Mouse (Mus musculus): ENCODE results near the gene Tmem56.

The Tmem56 gene

GRCm38 (mm10) chr3:121161661-121162060 is 121.2 kb downstream of the Tmem56 start:
- no peak for DNase-seq

DNA sequence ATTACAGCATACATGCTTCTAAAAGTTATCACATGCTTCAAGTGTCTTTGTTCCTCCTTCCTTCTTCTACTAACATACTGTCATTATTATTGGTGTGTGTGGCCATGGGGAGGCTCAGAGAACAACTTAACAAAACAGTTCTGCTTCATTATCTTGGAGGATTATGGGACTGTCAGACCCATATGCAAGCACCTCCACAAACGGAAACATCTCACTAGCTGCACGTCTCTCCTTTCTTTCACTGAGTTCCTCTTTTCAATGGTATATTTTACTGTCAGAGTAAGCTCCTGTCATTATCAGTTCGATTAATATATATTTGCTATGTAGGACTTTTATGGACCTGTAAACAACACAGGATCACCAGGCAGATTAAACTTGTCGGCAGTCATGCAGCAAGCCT is 122.5 kb downstream of the Tmem56 start:
- DNase-seq, result no peak

DNA sequence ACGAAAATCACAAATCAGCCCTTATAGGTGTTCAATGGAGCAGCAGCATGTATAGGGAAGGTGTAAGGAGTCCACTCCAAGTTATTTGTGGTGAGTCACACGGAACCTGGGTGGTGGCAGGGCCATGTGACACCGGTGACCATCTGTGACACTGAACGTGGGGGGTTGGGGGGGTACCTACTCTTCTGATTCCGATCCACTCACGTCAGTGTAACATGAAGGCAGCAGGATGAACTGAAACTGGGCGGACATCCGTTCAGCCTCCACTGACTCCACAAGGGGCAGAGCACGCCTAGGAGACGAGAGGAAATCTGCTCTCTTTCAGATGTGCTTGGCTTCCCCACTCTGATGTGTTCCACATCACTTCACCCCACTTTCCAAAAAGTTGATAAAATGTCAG is 123.3 kb downstream of the Tmem56 start:
- no peak for DNase-seq

GRCm38 (mm10) chr3:121158901-121159351 is 124.0 kb downstream of the Tmem56 start:
- DNase-seq, result no peak

DNA sequence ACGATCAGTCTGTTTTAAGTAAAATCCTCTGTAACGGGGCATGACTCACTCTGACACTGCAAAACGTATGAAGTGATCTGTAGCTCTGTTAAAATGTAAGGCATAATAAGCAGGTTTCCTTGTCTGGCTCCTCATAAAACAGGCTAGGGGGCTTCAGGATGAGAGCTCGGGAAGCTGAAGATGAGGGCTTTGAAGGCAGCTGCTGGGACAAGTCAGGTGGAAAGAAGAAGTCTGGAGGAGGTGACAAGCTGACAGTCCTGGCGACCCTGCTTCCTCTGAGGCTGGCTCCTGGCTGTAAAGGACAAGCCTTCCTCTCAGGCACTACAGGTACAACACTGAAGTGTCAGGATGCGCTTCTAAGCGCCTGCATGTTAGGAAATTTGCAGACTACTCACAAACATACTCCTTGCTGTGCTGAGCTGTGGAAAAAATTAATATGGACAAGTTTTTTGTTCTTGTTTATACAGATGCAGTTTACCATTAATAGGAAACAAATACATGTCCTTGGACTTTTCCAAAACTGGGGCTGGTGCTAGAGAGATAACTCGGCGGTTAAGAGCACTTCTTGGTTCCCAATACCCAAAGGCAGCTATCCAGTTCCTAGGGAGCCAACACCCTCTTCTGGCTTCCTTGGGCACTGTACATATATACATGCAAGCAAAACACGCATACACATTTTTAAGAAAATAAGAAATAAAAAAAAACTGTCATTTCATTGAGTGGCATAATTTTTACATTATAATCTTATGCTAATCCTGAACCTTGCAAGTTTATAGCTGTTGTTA is 125.2 kb downstream of the Tmem56 start:
- no peak for DNase-seq

GRCm38 (mm10) chr3:121156451-121157186 is 126.3 kb downstream of the Tmem56 start:
- no peak for DNase-seq

- DNase-seq, result no peak
Observed at GRCm38 (mm10) chr3:121156043-121156442, 126.9 kb downstream of the Tmem56 start.
